In genomic region chr5:139344021-139344686, GRCm38 (mm10) we compare ENCODE assay signal across 8 mouse cellular contexts. TPM values are rescaled to one million over a fixed set of nuclear protein-coding genes. Genes with fewer than 3 reads are reported as not detected.
A peak's percentile ranks its signal among the peaks of the same experiment; 100 is the strongest.
DNase-seq lines count a peak whose midpoint lies in the region; ATAC-seq and TF ChIP-seq lines count a peak whose summit lies in the region.

No protein-coding gene starts in this region.

- peaks cover 13% of the 10 kb centered on the region for H3K27me3 ChIP-seq in G1E (ENCODE audit: insufficient read depth, low read length)
- no peaks in the 10 kb centered on the region for H3K27me3 ChIP-seq in heart, embryonic 16.5 days (ENCODE audit: control insufficient read depth, insufficient read depth, low read length)
- H3K27me3 ChIP-seq in liver, embryonic 16.5 days (ENCODE audit: control insufficient read depth, insufficient read depth, low read depth, low read length) = no peaks in the 10 kb centered on the region
- H3K27me3 ChIP-seq in neural tube, embryonic 12.5 days (replicated peaks) = no peaks in the 10 kb centered on the region; the same call in 1 of the 2 replicates

- peak overlapping the region; percentile 74 for H3K27ac ChIP-seq in heart, embryonic 16.5 days (ENCODE audit: low read length)
- H3K27ac ChIP-seq in liver, embryonic 16.5 days (ENCODE audit: low read length) = peak overlapping the region; percentile 87
- H3K27ac ChIP-seq in neural tube, embryonic 12.5 days = no peak overlapping the region

- peak; percentile 70 for ATAC-seq in G1E (ENCODE audit: extremely low read depth, insufficient number of reproducible peaks, low FRiP score, poor library complexity, severe bottlenecking)
- peak; percentile 49 for ATAC-seq in heart, embryonic 16.5 days (replicated peaks; ENCODE audit: extremely low read depth, insufficient read depth, low FRiP score)
- ATAC-seq in liver, embryonic 16.5 days (ENCODE audit: low read depth) = peak; percentile 68
- peak; percentile 75 for ATAC-seq in neural tube, embryonic 12.5 days (ENCODE audit: low FRiP score, low read depth)

- peak overlapping the region; percentile 93 for H3K4me3 ChIP-seq in G1E (ENCODE audit: low read depth, low read length)
- H3K4me3 ChIP-seq in heart, embryonic 16.5 days (ENCODE audit: low read length) = peak overlapping the region; percentile 65
- H3K4me3 ChIP-seq in liver, embryonic 16.5 days (ENCODE audit: low read depth, low read length) = peak overlapping the region; percentile 94
- peak overlapping the region; percentile 79 for H3K4me3 ChIP-seq in neural tube, embryonic 12.5 days

- WGBS in heart, embryonic 16.5 days = 6% methylated on average over 12 of the region's 12 CpGs
- WGBS in liver, embryonic 16.5 days (ENCODE audit: insufficient replicate concordance) = 4% methylated on average over 12 of the region's 12 CpGs
- WGBS in neural tube, embryonic 12.5 days = 8% methylated on average over 12 of the region's 12 CpGs

- H3K4me2 ChIP-seq in heart, embryonic 16.5 days (ENCODE audit: low read depth, low read length) = peak overlapping the region; percentile 89
- peak overlapping the region; percentile 94 for H3K4me2 ChIP-seq in liver, embryonic 16.5 days (ENCODE audit: low read depth, low read length)
- peak overlapping the region; percentile 88 for H3K4me2 ChIP-seq in neural tube, embryonic 12.5 days (replicated peaks)

- peaks cover 38% of the 10 kb centered on the region for H3K36me3 ChIP-seq in G1E (replicated peaks)
- peaks cover 26% of the 10 kb centered on the region for H3K36me3 ChIP-seq in heart, embryonic 16.5 days (ENCODE audit: control insufficient read depth, insufficient read depth)
- peaks cover 3% of the 10 kb centered on the region for H3K36me3 ChIP-seq in liver, embryonic 16.5 days (ENCODE audit: control insufficient read depth, insufficient read depth)
- H3K36me3 ChIP-seq in neural tube, embryonic 12.5 days = peaks cover 34% of the 10 kb centered on the region

- no peaks in the 10 kb centered on the region for H3K9me3 ChIP-seq in G1E (replicated peaks)
- H3K9me3 ChIP-seq in heart, embryonic 16.5 days (replicated peaks; ENCODE audit: control insufficient read depth, low read length) = no peaks in the 10 kb centered on the region
- H3K9me3 ChIP-seq in liver, embryonic 16.5 days (replicated peaks; ENCODE audit: control insufficient read depth, low read length) = no peaks in the 10 kb centered on the region
- no peaks in the 10 kb centered on the region for H3K9me3 ChIP-seq in neural tube, embryonic 12.5 days

- peak; percentile 94 for DNase-seq in G1E (ENCODE audit: low spot score)
- peak; percentile 80 for DNase-seq in c-Kit-positive CD71-negative TER-119-negative erythroid progenitor cells, embryonic 14.5 days (ENCODE audit: low read depth)
- peak; percentile 76 for DNase-seq in fibroblast of lung, adult 2 months (ENCODE audit: low read depth)
- peak; percentile 82 to 86 for DNase-seq in kidney, postnatal 25 days
- peak; percentile 46 to 52 for DNase-seq in thymus, adult 18-20 months

- peak; percentile 81 for TF ChIP-seq CTCF in G1E (IDR thresholded peaks at IDR 0.05; ENCODE audit: low read depth, low read length)

- H3K9ac ChIP-seq in heart, embryonic 16.5 days (ENCODE audit: low read length) = peak overlapping the region; percentile 82
- peak overlapping the region; percentile 94 for H3K9ac ChIP-seq in liver, embryonic 16.5 days (ENCODE audit: low read depth, low read length)
- peak overlapping the region; percentile 85 for H3K9ac ChIP-seq in neural tube, embryonic 12.5 days

- peaks cover 42% of the 10 kb centered on the region for H3K4me1 ChIP-seq in G1E (ENCODE audit: insufficient read depth, low read depth, low read length)
- peaks cover 22% of the 10 kb centered on the region for H3K4me1 ChIP-seq in heart, embryonic 16.5 days (ENCODE audit: control insufficient read depth, insufficient read depth, low read length)
- peaks cover 21% of the 10 kb centered on the region for H3K4me1 ChIP-seq in liver, embryonic 16.5 days (ENCODE audit: control insufficient read depth, low read depth, low read length)
- H3K4me1 ChIP-seq in neural tube, embryonic 12.5 days = peaks cover 14% of the 10 kb centered on the region

RNA-seq across cellular contexts. Expression of gene Cox19, which starts 7.1 kb away (rescaled TPM):
- total RNA-seq in G1E (2014; fragmentation: Nextera tagmentation) (4.8 and 10.0 TPM in 2 replicates), G1E (2017) (40.8 and 41.0 TPM in 2 replicates)
- 35.7 and 37.7 TPM in 2 replicates for polyA plus RNA-seq in G1E (2012)
- 75.7 and 75.8 TPM in 2 replicates for polyA plus RNA-seq in heart, embryonic 16.5 days (2015; fragmentation: Nextera tagmentation; extraction: Ambion mirVana)
- polyA plus RNA-seq in liver, embryonic 16.5 days (2015; fragmentation: Nextera tagmentation; extraction: Ambion mirVana) = 42.2 and 48.1 TPM in 2 replicates
- polyA plus RNA-seq in neural tube, embryonic 12.5 days (2016; fragmentation: Nextera tagmentation; extraction: Ambion mirVana) = 124 and 127 TPM in 2 replicates

RNA-seq across cellular contexts. Expression of gene Cyp2w1, which starts 8.3 kb away (rescaled TPM):
- total RNA-seq in G1E (2014; fragmentation: Nextera tagmentation) (not detected in 2 replicates), G1E (2017) (not detected in 2 replicates)
- polyA plus RNA-seq in G1E (2012) = not detected in 2 replicates
- not detected in 2 replicates for polyA plus RNA-seq in heart, embryonic 16.5 days (2015; fragmentation: Nextera tagmentation; extraction: Ambion mirVana)
- 0.42 TPM in 1 of 2 replicates, not detected in the other for polyA plus RNA-seq in liver, embryonic 16.5 days (2015; fragmentation: Nextera tagmentation; extraction: Ambion mirVana)
- polyA plus RNA-seq in neural tube, embryonic 12.5 days (2016; fragmentation: Nextera tagmentation; extraction: Ambion mirVana) = 0.13 TPM in 1 of 2 replicates, not detected in the other

RNA-seq across cellular contexts. Expression of gene Adap1, which starts 18.7 kb away (rescaled TPM):
- total RNA-seq in G1E (2014; fragmentation: Nextera tagmentation) = 1.2 and 2.3 TPM in 2 replicates
- total RNA-seq in G1E (2017) = 1.3 and 1.4 TPM in 2 replicates
- polyA plus RNA-seq in G1E (2012) = 1.7 and 1.8 TPM in 2 replicates
- 0.59 and 1.6 TPM in 2 replicates for polyA plus RNA-seq in heart, embryonic 16.5 days (2015; fragmentation: Nextera tagmentation; extraction: Ambion mirVana)
- 1.1 and 1.3 TPM in 2 replicates for polyA plus RNA-seq in liver, embryonic 16.5 days (2015; fragmentation: Nextera tagmentation; extraction: Ambion mirVana)
- polyA plus RNA-seq in neural tube, embryonic 12.5 days (2016; fragmentation: Nextera tagmentation; extraction: Ambion mirVana) = 25.0 and 31.7 TPM in 2 replicates

RNA-seq across cellular contexts. Expression of gene Gpr146, which starts 33.3 kb away (rescaled TPM):
- total RNA-seq in G1E (2014; fragmentation: Nextera tagmentation) = 34.2 and 36.5 TPM in 2 replicates
- total RNA-seq in G1E (2017) = 26.8 and 27.4 TPM in 2 replicates
- polyA plus RNA-seq in G1E (2012) = 18.1 and 21.3 TPM in 2 replicates
- polyA plus RNA-seq in heart, embryonic 16.5 days (2015; fragmentation: Nextera tagmentation; extraction: Ambion mirVana) = 17.1 and 17.2 TPM in 2 replicates
- polyA plus RNA-seq in liver, embryonic 16.5 days (2015; fragmentation: Nextera tagmentation; extraction: Ambion mirVana) = 20.6 and 24.1 TPM in 2 replicates
- polyA plus RNA-seq in neural tube, embryonic 12.5 days (2016; fragmentation: Nextera tagmentation; extraction: Ambion mirVana) = 1.9 and 2.3 TPM in 2 replicates
